Mouse (Mus musculus) heart, embryonic 11.5 days (tissue): ENCODE measurements around the gene 1700123O20Rik. TPM values are rescaled to one million over a fixed set of nuclear protein-coding genes. Genes with fewer than 3 reads are reported as not detected.

Source experiments
- ATAC-seq: fragments of 200-750 bp; cut with Nextera tagmentation; replicated peaks from 2 replicates; pipeline ENCODE4 v1.8.0; 2017; ENCODE audit warnings: moderate library complexity; ENCODE audit not compliant: insufficient number of reproducible peaks, low FRiP score, low TSS enrichment
- H3K27ac ChIP-seq: fragments of 300-500 bp; sonication (generic); 2 replicates; pipeline ENCODE4 v1.5.1; 2014; ENCODE audit warnings: mild to moderate bottlenecking, low read depth, low read length
- H3K27me3 ChIP-seq: fragments of 300-500 bp; sonication (generic); 2 replicates; pipeline ENCODE4 v1.6.1; 2014; ENCODE audit warnings: mild to moderate bottlenecking, low read length, mixed read lengths; ENCODE audit not compliant: control insufficient read depth, insufficient read depth
- H3K36me3 ChIP-seq: fragments of 300-500 bp; sonication (generic); 2 replicates; pipeline ENCODE4 v1.6.1; 2014; ENCODE audit warnings: mild to moderate bottlenecking, low read length, moderate library complexity, mixed read lengths; ENCODE audit not compliant: control insufficient read depth, insufficient read depth
- H3K4me1 ChIP-seq: fragments of 300-500 bp; sonication (generic); 2 replicates; pipeline ENCODE4 v1.6.1; 2014; ENCODE audit warnings: low read length; ENCODE audit not compliant: control insufficient read depth, insufficient read depth
- H3K4me2 ChIP-seq: fragments of 300-500 bp; sonication (generic); 2 replicates; pipeline ENCODE4 v1.6.1; 2014; ENCODE audit warnings: mild to moderate bottlenecking, moderate library complexity
- H3K4me3 ChIP-seq: fragments of 300-500 bp; sonication (generic); 2 replicates; pipeline ENCODE4 v1.5.1; 2014; ENCODE audit warnings: low read depth, low read length
- H3K9ac ChIP-seq: fragments of 300-500 bp; sonication (generic); 2 replicates; pipeline ENCODE4 v1.6.1; 2014; ENCODE audit warnings: mild to moderate bottlenecking, low read depth, low read length, moderate library complexity
- H3K9me3 ChIP-seq: fragments of 300-500 bp; sonication (generic); replicated peaks from 2 replicates; pipeline ENCODE4 v1.6.1; 2016; ENCODE audit warnings: low read length; ENCODE audit not compliant: control insufficient read depth
- WGBS: fragments of 180-500 bp; shearing (Covaris S2); extraction: QIAGEN DNeasy Blood & Tissue Kit; methylation state at CpG from one replicate; pipeline ENCODE4 v1.1.7; 2014; ENCODE audit not compliant: insufficient replicate concordance; 5-methylcytosine and 5-hydroxymethylcytosine counted together
- polyA plus RNA-seq: library from polyadenylated mRNA; unstranded; fragments of >200 nt; fragmentation: Nextera tagmentation; extraction: Ambion mirVana; gene quantifications from 2 replicates; pipeline ENCODE4 v1.2.1, GENCODE M21; 2014

1700123O20Rik gene
- polyA plus RNA-seq, 1 experiment from 2014 or later, result 60.8 TPM

- Histone ChIP-seq H3K4me3 (no peak overlapping the region), H3K4me1 (peaks cover 10% of the 10 kb centered on the region), H3K27me3 (no peaks in the 10 kb centered on the region), H3K4me2 (no peak overlapping the region), H3K9ac (no peak overlapping the region), H3K9me3 (no peaks in the 10 kb centered on the region), H3K36me3 (peaks cover 54% of the 10 kb centered on the region), H3K27ac (no peak overlapping the region)
- 85% methylated on average over 9 of the region's 9 CpGs for WGBS
- ATAC-seq, result no peak
Measured at GRCm38 (mm10) chr14:54644294-54644693, 41.7 kb upstream of the 1700123O20Rik start.

- peaks cover 3% of the 10 kb centered on the region for H3K4me1 ChIP-seq
- no peaks in the 10 kb centered on the region for H3K9me3 ChIP-seq
- H3K36me3 ChIP-seq, result peaks cover 71% of the 10 kb centered on the region
- no peaks in the 10 kb centered on the region for H3K27me3 ChIP-seq
- ATAC-seq, result no peak
- no peak overlapping the region for H3K9ac ChIP-seq
- no peak overlapping the region for H3K4me2 ChIP-seq
- H3K27ac ChIP-seq, result no peak overlapping the region
- WGBS, result 93% methylated on average over 17 of the region's 17 CpGs
- no peak overlapping the region for H3K4me3 ChIP-seq
Measured at GRCm38 (mm10) chr14:54646455-54646854, 39.6 kb upstream of the 1700123O20Rik start.

GRCm38 (mm10) chr14:54646898-54647636 lies 38.9 kb upstream of the 1700123O20Rik start:
- WGBS, result 95% methylated on average over 8 of the region's 8 CpGs
- peaks cover 72% of the 10 kb centered on the region for H3K36me3 ChIP-seq
- H3K4me3 ChIP-seq, result no peak overlapping the region
- no peak overlapping the region for H3K4me2 ChIP-seq
- no peaks in the 10 kb centered on the region for H3K9me3 ChIP-seq
- H3K9ac ChIP-seq, result no peak overlapping the region
- no peaks in the 10 kb centered on the region for H3K27me3 ChIP-seq
- no peak for ATAC-seq
- no peak overlapping the region for H3K27ac ChIP-seq
- H3K4me1 ChIP-seq, result peaks cover 9% of the 10 kb centered on the region

GRCm38 (mm10) chr14:54647900-54648299 lies 38.1 kb upstream of the 1700123O20Rik start:
- Histone ChIP-seq H3K9me3 (no peaks in the 10 kb centered on the region), H3K27ac (no peak overlapping the region), H3K36me3 (peaks cover 64% of the 10 kb centered on the region), H3K9ac (no peak overlapping the region), H3K4me3 (no peak overlapping the region), H3K4me2 (no peak overlapping the region), H3K27me3 (no peaks in the 10 kb centered on the region), H3K4me1 (peaks cover 16% of the 10 kb centered on the region)
- 78% methylated on average over 4 of the region's 4 CpGs for WGBS
- no peak for ATAC-seq

GRCm38 (mm10) chr14:54650621-54651454 lies 35.2 kb upstream of the 1700123O20Rik start:
- no peak overlapping the region for H3K9ac ChIP-seq
- peaks cover 38% of the 10 kb centered on the region for H3K36me3 ChIP-seq
- H3K4me2 ChIP-seq, result no peak overlapping the region
- WGBS, result 59% methylated on average over 23 of the region's 23 CpGs
- no peak overlapping the region for H3K27ac ChIP-seq
- H3K9me3 ChIP-seq, result no peaks in the 10 kb centered on the region
- H3K4me1 ChIP-seq, result peaks cover 25% of the 10 kb centered on the region
- H3K4me3 ChIP-seq, result no peak overlapping the region
- no peaks in the 10 kb centered on the region for H3K27me3 ChIP-seq
- no peak; the same call in 1 of the 2 replicates for ATAC-seq

GRCm38 (mm10) chr14:54651556-54651955 lies 34.5 kb upstream of the 1700123O20Rik start:
- Histone ChIP-seq H3K4me1 (peaks cover 25% of the 10 kb centered on the region), H3K9ac (no peak overlapping the region), H3K27me3 (no peaks in the 10 kb centered on the region), H3K9me3 (no peaks in the 10 kb centered on the region), H3K4me3 (no peak overlapping the region), H3K4me2 (no peak overlapping the region), H3K27ac (no peak overlapping the region), H3K36me3 (peaks cover 33% of the 10 kb centered on the region)
- no peak for ATAC-seq
- 75% methylated on average over 4 of the region's 4 CpGs for WGBS

- H3K9me3 ChIP-seq, result no peaks in the 10 kb centered on the region
- H3K36me3 ChIP-seq, result peaks cover 26% of the 10 kb centered on the region
- no peaks in the 10 kb centered on the region for H3K27me3 ChIP-seq
- no peak; the same call in 1 of the 2 replicates for ATAC-seq
- H3K4me3 ChIP-seq, result peak overlapping the region; percentile 83
- H3K4me1 ChIP-seq, result peaks cover 25% of the 10 kb centered on the region
- H3K9ac ChIP-seq, result peak overlapping the region; percentile 87
- H3K4me2 ChIP-seq, result peak overlapping the region; percentile 80
- H3K27ac ChIP-seq, result peak overlapping the region; percentile 93
- WGBS, result under 1% methylated on average over 7 of the region's 7 CpGs
Measured at GRCm38 (mm10) chr14:54652787-54653186, 33.2 kb upstream of the 1700123O20Rik start.

GRCm38 (mm10) chr14:54653496-54653895 lies 32.5 kb upstream of the 1700123O20Rik start:
- WGBS, result 2% methylated on average over 12 of the region's 12 CpGs
- peak overlapping the region; percentile 93 for H3K27ac ChIP-seq

More at GRCm38 (mm10) chr14:54653496-54653895, 32.5 kb upstream of the 1700123O20Rik start:
- H3K36me3 ChIP-seq, result peaks cover 29% of the 10 kb centered on the region
- no peaks in the 10 kb centered on the region for H3K9me3 ChIP-seq
- H3K9ac ChIP-seq, result peak overlapping the region; percentile 87
- no peaks in the 10 kb centered on the region for H3K27me3 ChIP-seq
- H3K4me1 ChIP-seq, result peaks cover 25% of the 10 kb centered on the region
- H3K4me3 ChIP-seq, result peak overlapping the region; percentile 83
- ATAC-seq, result peak; percentile 78
- H3K4me2 ChIP-seq, result peak overlapping the region; percentile 80
